Mouse (Mus musculus) stomach, embryonic 16.5 days (tissue): ENCODE data around the gene Grik5. TPM values are rescaled to one million over a fixed set of nuclear protein-coding genes. Genes with fewer than 3 reads are reported as not detected.

ENCODE experiments used
- ATAC-seq: fragments of 200-750 bp; cut with Nextera tagmentation; 2 replicates; pipeline ENCODE4 v1.8.0; 2017; ENCODE audit warnings: moderate number of reproducible peaks, moderate TSS enrichment; ENCODE audit not compliant: insufficient read depth, low FRiP score
- H3K27ac ChIP-seq: fragments of 300-500 bp; sonication (generic); 2 replicates; pipeline ENCODE4 v1.5.1; 2014; ENCODE audit warnings: low read length
- H3K27me3 ChIP-seq: fragments of 300-500 bp; sonication (generic); 2 replicates; pipeline ENCODE4 v1.6.1; 2014; ENCODE audit warnings: low read length, control low read depth, mixed read lengths; ENCODE audit not compliant: control insufficient read depth, insufficient read depth
- H3K36me3 ChIP-seq: fragments of 300-500 bp; sonication (generic); 2 replicates; pipeline ENCODE4 v1.6.1; 2014; ENCODE audit warnings: low read length; ENCODE audit not compliant: control insufficient read depth, insufficient read depth
- H3K4me1 ChIP-seq: fragments of 300-500 bp; sonication (generic); 2 replicates; pipeline ENCODE4 v1.6.1; 2014; ENCODE audit warnings: low read length, control low read depth, mixed read lengths; ENCODE audit not compliant: control insufficient read depth, insufficient read depth
- H3K4me2 ChIP-seq: fragments of 300-500 bp; sonication (generic); 2 replicates; pipeline ENCODE4 v1.6.1; 2014; ENCODE audit warnings: low read depth, low read length, mixed read lengths
- H3K4me3 ChIP-seq: fragments of 300-500 bp; sonication (generic); replicated peaks from 2 replicates; pipeline ENCODE4 v1.5.1; 2014; ENCODE audit warnings: mild to moderate bottlenecking, low read length
- H3K9ac ChIP-seq: fragments of 300-500 bp; sonication (generic); 2 replicates; pipeline ENCODE4 v1.6.1; 2014; ENCODE audit warnings: low read length
- H3K9me3 ChIP-seq: fragments of 300-500 bp; sonication (generic); replicated peaks from 2 replicates; pipeline ENCODE4 v1.6.1; 2016; ENCODE audit warnings: low read length, control low read depth; ENCODE audit not compliant: control insufficient read depth
- WGBS: fragments of 180-500 bp; shearing (Covaris S2); extraction: QIAGEN DNeasy Blood & Tissue Kit; methylation state at CpG from one replicate; pipeline ENCODE4 v1.1.7; 2014; 5-methylcytosine and 5-hydroxymethylcytosine counted together
- polyA plus RNA-seq: library from polyadenylated mRNA; unstranded; fragments of >200 nt; fragmentation: Nextera tagmentation; extraction: Ambion mirVana; gene quantifications from 2 replicates; pipeline ENCODE4 v1.2.1, GENCODE M21; 2015

The Grik5 gene
- polyA plus RNA-seq, 1 experiment from 2014 or later, result 4.0 TPM

DNA sequence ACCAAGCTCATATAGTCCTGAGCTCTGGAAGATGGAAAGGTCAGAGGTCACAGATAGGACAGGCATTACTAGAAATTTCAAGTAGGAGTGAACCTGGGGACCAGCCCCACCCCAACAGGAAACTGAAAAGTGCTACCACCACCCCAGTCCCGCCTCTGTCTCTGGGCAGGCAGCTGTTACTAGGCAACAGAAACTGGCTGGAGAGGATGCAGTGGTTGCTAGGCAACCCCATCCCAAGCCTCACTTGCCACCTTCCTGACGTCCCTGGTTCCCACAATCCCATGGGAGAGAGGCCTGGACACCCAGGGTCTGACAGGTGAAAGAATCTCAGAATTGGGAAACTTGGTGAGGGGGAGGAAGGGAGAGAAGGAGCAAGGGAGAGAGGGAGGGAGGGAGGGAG is 3.4 kb downstream of the Grik5 start:
- Histone ChIP-seq H3K4me1 (peaks cover 30% of the 10 kb centered on the region), H3K4me3 (no peak overlapping the region), H3K36me3 (peaks cover 10% of the 10 kb centered on the region), H3K9ac (no peak overlapping the region), H3K27me3 (no peaks in the 10 kb centered on the region), H3K4me2 (no peak overlapping the region), H3K27ac (no peak overlapping the region), H3K9me3 (no peaks in the 10 kb centered on the region)
- ATAC-seq, result no peak
- WGBS, result 34% methylated on average over 2 of the region's 2 CpGs

DNA sequence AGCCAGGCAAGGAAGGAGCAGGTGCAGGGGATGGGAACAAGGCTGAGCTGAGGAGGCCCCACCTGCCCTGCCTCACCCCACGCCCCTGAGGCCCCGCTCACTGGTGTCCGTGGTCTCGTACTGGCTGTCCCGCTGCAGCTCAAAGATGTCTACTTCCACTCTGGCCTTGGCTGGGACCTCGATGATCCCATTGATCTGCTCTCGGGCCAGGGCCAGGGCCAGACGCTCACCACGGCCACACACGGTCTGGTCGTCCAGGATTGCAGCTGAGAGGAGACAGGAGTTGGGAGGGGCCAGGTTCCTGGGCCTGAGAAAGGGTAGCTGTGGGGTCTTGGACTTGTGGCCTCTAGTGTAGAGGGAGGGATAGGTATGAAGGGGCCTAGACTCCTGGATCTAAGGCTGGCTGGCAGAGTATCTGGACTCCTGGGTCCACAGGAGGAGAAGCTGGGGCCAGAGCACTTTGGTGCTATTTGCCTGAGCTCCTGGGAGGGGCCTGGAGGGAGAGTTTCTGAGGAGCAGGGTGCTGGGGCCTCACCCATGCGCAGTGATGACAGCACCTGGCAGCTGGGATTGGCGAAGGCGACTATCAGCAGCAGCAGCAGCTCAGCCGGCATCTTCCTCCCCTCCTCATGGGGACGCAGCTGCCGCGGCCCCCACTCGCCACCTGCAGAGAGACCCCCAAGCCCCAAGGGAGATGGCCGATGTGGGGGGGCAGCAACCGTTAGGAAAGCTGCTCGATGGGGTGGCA is 4.1 kb downstream of the Grik5 start:
- ATAC-seq, result no peak
- Histone ChIP-seq H3K27me3 (no peaks in the 10 kb centered on the region), H3K9me3 (no peaks in the 10 kb centered on the region), H3K4me2 (no peak overlapping the region), H3K9ac (no peak overlapping the region), H3K4me3 (no peak overlapping the region), H3K4me1 (peaks cover 24% of the 10 kb centered on the region), H3K27ac (no peak overlapping the region), H3K36me3 (peaks cover 10% of the 10 kb centered on the region)
- WGBS, result 88% methylated on average over 22 of the region's 22 CpGs

GRCm38 (mm10) chr7:25067338-25067737 is 4.8 kb downstream of the Grik5 start:
- H3K9ac ChIP-seq, result no peak overlapping the region
- no peaks in the 10 kb centered on the region for H3K27me3 ChIP-seq
- H3K9me3 ChIP-seq, result no peaks in the 10 kb centered on the region
- H3K4me3 ChIP-seq, result no peak overlapping the region
- 90% methylated on average over 7 of the region's 7 CpGs for WGBS
- no peak for ATAC-seq
- H3K4me2 ChIP-seq, result no peak overlapping the region
- H3K4me1 ChIP-seq, result peaks cover 23% of the 10 kb centered on the region
- no peak overlapping the region for H3K27ac ChIP-seq
- H3K36me3 ChIP-seq, result peaks cover 10% of the 10 kb centered on the region

GRCm38 (mm10) chr7:25063900-25064299 is 8.2 kb downstream of the Grik5 start:
- peaks cover 17% of the 10 kb centered on the region for H3K36me3 ChIP-seq
- no peaks in the 10 kb centered on the region for H3K27me3 ChIP-seq
- no peak overlapping the region for H3K4me2 ChIP-seq
- H3K9ac ChIP-seq, result no peak overlapping the region
- ATAC-seq, result no peak
- no peak overlapping the region for H3K4me3 ChIP-seq
- no peaks in the 10 kb centered on the region for H3K9me3 ChIP-seq
- no peak overlapping the region for H3K27ac ChIP-seq
- 77% methylated on average over 8 of the region's 8 CpGs for WGBS
- H3K4me1 ChIP-seq, result no peaks in the 10 kb centered on the region

DNA sequence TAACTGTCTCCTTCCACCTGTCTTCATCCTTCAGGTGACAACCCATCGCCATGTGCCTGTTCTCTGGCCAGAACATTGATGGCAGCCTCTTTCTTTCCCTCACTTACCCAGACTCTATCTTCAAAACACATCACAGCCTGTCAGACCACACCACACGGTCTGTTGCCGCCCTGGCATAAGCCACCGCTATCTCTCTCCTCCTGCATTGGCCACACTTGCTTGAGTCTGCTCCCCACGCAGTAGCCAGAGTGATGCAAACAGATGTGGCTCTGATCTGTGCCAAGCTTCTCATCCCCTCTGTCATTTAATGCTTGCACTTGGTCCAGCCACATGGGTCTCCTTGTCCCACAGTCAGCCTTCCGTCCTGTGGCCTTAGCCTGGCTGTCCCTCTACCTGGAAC is 8.8 kb downstream of the Grik5 start:
- 87% methylated on average over 6 of the region's 6 CpGs for WGBS
- Histone ChIP-seq H3K4me1 (no peaks in the 10 kb centered on the region), H3K4me3 (no peak overlapping the region), H3K36me3 (peaks cover 17% of the 10 kb centered on the region), H3K4me2 (no peak overlapping the region), H3K27ac (no peak overlapping the region), H3K9ac (no peak overlapping the region), H3K9me3 (no peaks in the 10 kb centered on the region), H3K27me3 (no peaks in the 10 kb centered on the region)
- ATAC-seq, result no peak

DNA sequence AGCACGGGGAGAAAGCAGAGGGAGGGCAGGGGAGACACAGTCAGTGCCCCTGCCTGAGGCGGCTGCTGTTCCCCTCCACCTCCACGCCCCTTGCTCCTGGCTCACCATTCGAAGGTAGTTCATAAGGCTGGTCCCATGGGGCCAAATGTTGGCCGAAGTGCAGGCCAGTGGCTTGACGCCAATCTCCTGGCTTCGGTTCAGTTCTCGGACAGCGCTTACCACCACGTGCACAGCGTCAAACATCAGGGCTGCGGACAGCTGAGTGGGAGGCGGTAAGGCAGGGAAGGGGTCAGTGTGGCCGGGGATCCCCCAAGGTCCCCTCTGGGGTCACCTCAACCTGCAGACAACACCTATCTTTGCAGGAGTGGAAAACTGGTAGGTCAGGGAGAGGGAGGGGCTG is 13.3 kb downstream of the Grik5 start:
- ATAC-seq, result no peak
- Histone ChIP-seq H3K27ac (no peak overlapping the region), H3K4me2 (no peak overlapping the region), H3K36me3 (peaks cover 8% of the 10 kb centered on the region), H3K9ac (no peak overlapping the region), H3K27me3 (no peaks in the 10 kb centered on the region), H3K9me3 (no peaks in the 10 kb centered on the region), H3K4me3 (no peak overlapping the region), H3K4me1 (no peaks in the 10 kb centered on the region)
- 91% methylated on average over 14 of the region's 14 CpGs for WGBS

- Histone ChIP-seq H3K9me3 (no peaks in the 10 kb centered on the region), H3K36me3 (peaks cover 8% of the 10 kb centered on the region), H3K9ac (no peak overlapping the region), H3K4me3 (no peak overlapping the region), H3K4me2 (no peak overlapping the region), H3K4me1 (no peaks in the 10 kb centered on the region), H3K27me3 (no peaks in the 10 kb centered on the region), H3K27ac (no peak overlapping the region)
- ATAC-seq, result peak; percentile 27; the same call in 1 of the 2 replicates
- WGBS, result 83% methylated on average over 8 of the region's 8 CpGs
Observed at GRCm38 (mm10) chr7:25058394-25058793, 13.8 kb downstream of the Grik5 start.

- ATAC-seq, result peak; percentile 42; the same call in 1 of the 2 replicates
Observed at GRCm38 (mm10) chr7:25057888-25058287, 14.3 kb downstream of the Grik5 start.

DNA sequence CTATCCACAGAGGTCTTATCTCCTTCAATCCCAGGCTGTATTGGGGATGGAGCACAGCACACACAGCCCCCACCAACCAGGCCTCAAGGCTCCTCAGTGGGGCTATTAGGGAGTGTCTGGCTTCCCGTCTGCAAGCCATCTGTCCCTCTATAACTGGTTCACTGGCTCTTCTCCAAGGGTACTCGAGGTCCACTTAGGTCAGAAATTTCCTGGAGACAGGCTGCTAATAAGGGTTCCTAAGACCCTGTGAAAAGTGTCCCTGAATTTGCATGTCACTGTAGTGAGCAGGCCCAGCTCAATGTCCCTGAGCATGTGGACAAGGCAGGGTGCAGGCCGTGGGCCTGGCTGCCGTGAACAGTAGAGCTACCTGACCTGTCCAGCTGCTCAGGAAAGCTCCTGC is 15.2 kb downstream of the Grik5 start:
- WGBS, result 57% methylated on average over 4 of the region's 4 CpGs
- no peak overlapping the region for H3K9ac ChIP-seq
- H3K4me2 ChIP-seq, result no peak overlapping the region
- H3K36me3 ChIP-seq, result peaks cover 8% of the 10 kb centered on the region
- no peak overlapping the region for H3K27ac ChIP-seq
- no peaks in the 10 kb centered on the region for H3K9me3 ChIP-seq
- no peaks in the 10 kb centered on the region for H3K27me3 ChIP-seq
- no peaks in the 10 kb centered on the region for H3K4me1 ChIP-seq
- H3K4me3 ChIP-seq, result no peak overlapping the region
- no peak for ATAC-seq

More at GRCm38 (mm10) chr7:25057888-25058287, 14.3 kb downstream of the Grik5 start:
- no peak overlapping the region for H3K9ac ChIP-seq
- peaks cover 8% of the 10 kb centered on the region for H3K36me3 ChIP-seq
- no peak overlapping the region for H3K4me2 ChIP-seq
- H3K9me3 ChIP-seq, result no peaks in the 10 kb centered on the region
- H3K27ac ChIP-seq, result no peak overlapping the region
- WGBS, result 85% methylated on average over 5 of the region's 5 CpGs
- no peaks in the 10 kb centered on the region for H3K4me1 ChIP-seq
- H3K4me3 ChIP-seq, result no peak overlapping the region
- no peaks in the 10 kb centered on the region for H3K27me3 ChIP-seq
